Mouse (Mus musculus) erythroblast, embryonic 14.5 days (primary cell): Measurements from ENCODE around the gene Lhfpl3. TPM values are rescaled to one million over a fixed set of nuclear protein-coding genes. Genes with fewer than 3 reads are reported as not detected.

Source experiments
- H3K27me3 ChIP-seq: 2 replicates; pipeline ENCODE4 v1.6.1; 2012; ENCODE audit warnings: inconsistent platforms; ENCODE audit not compliant: control insufficient read depth
- H3K36me3 ChIP-seq: 2 replicates; pipeline ENCODE4 v1.6.1; 2012; ENCODE audit warnings: mild to moderate bottlenecking, inconsistent platforms; ENCODE audit not compliant: control insufficient read depth
- H3K4me1 ChIP-seq: 2 replicates; pipeline ENCODE4 v1.6.1; 2012; ENCODE audit warnings: inconsistent platforms; ENCODE audit not compliant: control insufficient read depth
- H3K4me3 ChIP-seq: replicated peaks from 2 replicates; pipeline ENCODE3; 2012; ENCODE audit warnings: moderate library complexity, mild to moderate bottlenecking, inconsistent platforms
- H3K9me3 ChIP-seq: 2 replicates; pipeline ENCODE4 v1.6.1; 2012; ENCODE audit warnings: low read length, inconsistent platforms, mixed read lengths; ENCODE audit not compliant: control insufficient read depth
- GATA1 ChIP-seq: IDR thresholded peaks from 2 replicates; pipeline ENCODE4 v1.6.1; 2012; ENCODE audit warnings: low read length, inconsistent platforms, mixed read lengths
- TAL1 ChIP-seq: IDR thresholded peaks from 3 replicates; pipeline ENCODE4 v1.6.1; 2012; ENCODE audit warnings: low read length, inconsistent platforms, mixed read lengths
- polyA plus RNA-seq: library from polyadenylated mRNA; stranded (reverse); fragments of >175 nt; gene quantifications from 2 replicates; pipeline ENCODE4 v1.2.3, GENCODE M21; 2012

Gene Lhfpl3
- polyA plus RNA-seq, 1 experiment: not detected

GRCm38 (mm10) chr5:22829822-22830450 lies 84.1 kb downstream of the Lhfpl3 start:
- no peaks in the 10 kb centered on the region for H3K4me1 ChIP-seq
- H3K4me3 ChIP-seq: no peak overlapping the region
- TF ChIP-seq GATA1: no peak
- TF ChIP-seq TAL1: no peak
- no peaks in the 10 kb centered on the region for H3K36me3 ChIP-seq
- no peaks in the 10 kb centered on the region for H3K27me3 ChIP-seq
- no peaks in the 10 kb centered on the region for H3K9me3 ChIP-seq

- no peak overlapping the region for H3K4me3 ChIP-seq
- no peaks in the 10 kb centered on the region for H3K36me3 ChIP-seq
- no peaks in the 10 kb centered on the region for H3K9me3 ChIP-seq
- no peaks in the 10 kb centered on the region for H3K4me1 ChIP-seq
- no peaks in the 10 kb centered on the region for H3K27me3 ChIP-seq
- TF ChIP-seq GATA1: no peak
- no peak for TF ChIP-seq TAL1
These were observed 105.7 kb downstream of the Lhfpl3 start for GRCm38 (mm10) chr5:22851572-22851971.

- Histone ChIP-seq H3K9me3 (no peaks in the 10 kb centered on the region), H3K4me3 (no peak overlapping the region), H3K4me1 (no peaks in the 10 kb centered on the region), H3K36me3 (no peaks in the 10 kb centered on the region), H3K27me3 (no peaks in the 10 kb centered on the region)
- TF ChIP-seq GATA1 (no peak), TAL1 (no peak)
These were observed 107.6 kb downstream of the Lhfpl3 start for GRCm38 (mm10) chr5:22853503-22853902.

- no peak overlapping the region for H3K4me3 ChIP-seq
- no peaks in the 10 kb centered on the region for H3K9me3 ChIP-seq
- no peaks in the 10 kb centered on the region for H3K36me3 ChIP-seq
- no peaks in the 10 kb centered on the region for H3K27me3 ChIP-seq
- TF ChIP-seq GATA1 (no peak), TAL1 (no peak)
- no peaks in the 10 kb centered on the region for H3K4me1 ChIP-seq
These were observed 110.6 kb downstream of the Lhfpl3 start for GRCm38 (mm10) chr5:22856480-22856879.

GRCm38 (mm10) chr5:22861399-22861798 lies 115.5 kb downstream of the Lhfpl3 start:
- no peaks in the 10 kb centered on the region for H3K9me3 ChIP-seq
- no peaks in the 10 kb centered on the region for H3K4me1 ChIP-seq
- TF ChIP-seq TAL1: no peak
- TF ChIP-seq GATA1: no peak
- no peaks in the 10 kb centered on the region for H3K36me3 ChIP-seq
- H3K27me3 ChIP-seq: no peaks in the 10 kb centered on the region
- H3K4me3 ChIP-seq: no peak overlapping the region

- Histone ChIP-seq H3K4me1 (no peaks in the 10 kb centered on the region), H3K36me3 (no peaks in the 10 kb centered on the region), H3K4me3 (no peak overlapping the region), H3K9me3 (0 out of 2 replicates have a peak, but pooled peaks cover 2% of the 10 kb centered on the region), H3K27me3 (no peaks in the 10 kb centered on the region)
- TF ChIP-seq GATA1: no peak
- no peak for TF ChIP-seq TAL1
These were observed 123.2 kb downstream of the Lhfpl3 start for GRCm38 (mm10) chr5:22869031-22869430.

GRCm38 (mm10) chr5:22872417-22872816 lies 126.6 kb downstream of the Lhfpl3 start:
- no peaks in the 10 kb centered on the region for H3K27me3 ChIP-seq
- 0 out of 2 replicates have a peak, but pooled peaks cover 2% of the 10 kb centered on the region for H3K9me3 ChIP-seq
- no peak for TF ChIP-seq GATA1
- no peak for TF ChIP-seq TAL1
- no peaks in the 10 kb centered on the region for H3K36me3 ChIP-seq
- H3K4me1 ChIP-seq: no peaks in the 10 kb centered on the region
- no peak overlapping the region for H3K4me3 ChIP-seq

- H3K4me3 ChIP-seq: no peak overlapping the region
- no peaks in the 10 kb centered on the region for H3K4me1 ChIP-seq
- no peak for TF ChIP-seq GATA1
- H3K9me3 ChIP-seq: no peaks in the 10 kb centered on the region
- no peaks in the 10 kb centered on the region for H3K27me3 ChIP-seq
- no peaks in the 10 kb centered on the region for H3K36me3 ChIP-seq
These were observed 142.5 kb downstream of the Lhfpl3 start for GRCm38 (mm10) chr5:22888345-22888744.

GRCm38 (mm10) chr5:22889481-22889880 lies 143.6 kb downstream of the Lhfpl3 start:
- H3K27me3 ChIP-seq: no peaks in the 10 kb centered on the region
- TF ChIP-seq GATA1: no peak
- TF ChIP-seq TAL1: no peak
- H3K4me3 ChIP-seq: no peak overlapping the region
- H3K4me1 ChIP-seq: no peaks in the 10 kb centered on the region
- H3K36me3 ChIP-seq: no peaks in the 10 kb centered on the region
- no peaks in the 10 kb centered on the region for H3K9me3 ChIP-seq

- no peaks in the 10 kb centered on the region for H3K4me1 ChIP-seq
- no peaks in the 10 kb centered on the region for H3K9me3 ChIP-seq
- no peak overlapping the region for H3K4me3 ChIP-seq
- H3K27me3 ChIP-seq: no peaks in the 10 kb centered on the region
- TF ChIP-seq GATA1 (no peak), TAL1 (no peak)
- no peaks in the 10 kb centered on the region for H3K36me3 ChIP-seq
These were observed 151.4 kb downstream of the Lhfpl3 start for GRCm38 (mm10) chr5:22897228-22897627.
